Mouse (Mus musculus): ENCODE results near the gene Dnajc8. TPM values are rescaled to one million over a fixed set of nuclear protein-coding genes. Genes with fewer than 3 reads are reported as not detected.

Dnajc8 gene
- 68.5 TPM for polyA plus RNA-seq (2014; fragmentation: Illumina TruSeq; extraction: RNeasy Lipid Tissue Mini Kit (QIAGEN cat#74804); ENCODE audit: low read depth, low replicate concordance)

DNA sequence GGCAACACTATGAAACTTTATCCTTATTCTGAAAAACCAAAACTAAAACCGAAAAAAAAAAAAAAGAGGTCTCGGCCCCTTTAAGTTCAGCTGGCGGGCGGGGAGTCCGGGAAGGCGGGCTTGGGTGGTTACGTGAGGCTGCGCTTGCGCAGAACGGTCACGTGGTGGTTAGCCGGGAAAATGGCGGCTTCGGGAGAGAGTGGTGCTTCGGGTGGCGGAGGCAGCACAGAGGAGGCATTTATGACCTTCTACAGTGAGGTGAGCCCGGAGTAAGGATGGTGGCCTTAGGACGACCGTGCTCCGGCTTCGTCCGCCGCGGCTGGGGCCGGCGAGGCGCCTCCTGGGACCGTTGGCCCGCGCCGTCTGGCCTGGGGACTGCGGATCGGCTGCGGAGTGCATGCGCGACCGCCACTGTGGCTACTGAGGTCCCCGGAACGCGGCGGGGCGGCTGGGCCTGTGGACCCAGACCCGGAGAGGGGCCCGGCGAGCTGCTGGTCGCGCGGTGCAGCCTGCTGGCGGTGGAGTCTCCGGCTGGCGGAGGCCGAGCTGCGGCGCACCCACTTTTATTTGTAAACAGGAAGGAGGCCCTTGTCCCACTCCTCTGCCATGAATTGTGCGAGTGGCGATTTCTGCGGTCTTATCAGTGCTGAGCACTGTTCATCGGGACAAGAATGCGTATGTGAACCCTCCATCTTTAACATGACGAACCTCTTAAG, at the start of gene Dnajc8:
Dnajc8 (plus strand) TSS at position 145 of the 716 bp plus-strand sequence.

DNA sequence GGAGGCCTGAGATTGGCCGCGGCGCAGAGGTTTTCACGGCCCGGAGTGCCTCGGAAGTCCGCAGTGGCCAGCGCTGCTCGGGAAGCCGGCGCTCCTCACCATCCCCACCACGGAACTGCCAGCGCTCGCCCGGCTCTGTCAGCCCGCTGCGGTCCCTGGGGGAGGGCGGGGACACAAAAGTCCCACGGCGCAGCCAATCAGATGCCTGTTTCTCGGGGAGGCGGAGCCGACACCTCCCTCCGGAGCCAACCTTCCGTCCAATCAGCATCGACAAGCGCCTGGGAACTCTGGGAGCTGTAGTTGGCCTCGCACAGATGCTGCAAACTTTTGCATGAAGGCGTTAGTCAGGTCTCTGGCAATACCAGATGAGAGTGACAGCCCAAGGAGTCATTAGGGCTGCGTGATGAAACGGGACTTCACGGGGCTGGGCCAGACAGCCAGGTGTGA, 25.0 kb upstream of the Dnajc8 start, which contains the start of gene Sesn2:
Sesn2 (minus strand) TSS at position 150 of the 447 bp plus-strand sequence.

DNA sequence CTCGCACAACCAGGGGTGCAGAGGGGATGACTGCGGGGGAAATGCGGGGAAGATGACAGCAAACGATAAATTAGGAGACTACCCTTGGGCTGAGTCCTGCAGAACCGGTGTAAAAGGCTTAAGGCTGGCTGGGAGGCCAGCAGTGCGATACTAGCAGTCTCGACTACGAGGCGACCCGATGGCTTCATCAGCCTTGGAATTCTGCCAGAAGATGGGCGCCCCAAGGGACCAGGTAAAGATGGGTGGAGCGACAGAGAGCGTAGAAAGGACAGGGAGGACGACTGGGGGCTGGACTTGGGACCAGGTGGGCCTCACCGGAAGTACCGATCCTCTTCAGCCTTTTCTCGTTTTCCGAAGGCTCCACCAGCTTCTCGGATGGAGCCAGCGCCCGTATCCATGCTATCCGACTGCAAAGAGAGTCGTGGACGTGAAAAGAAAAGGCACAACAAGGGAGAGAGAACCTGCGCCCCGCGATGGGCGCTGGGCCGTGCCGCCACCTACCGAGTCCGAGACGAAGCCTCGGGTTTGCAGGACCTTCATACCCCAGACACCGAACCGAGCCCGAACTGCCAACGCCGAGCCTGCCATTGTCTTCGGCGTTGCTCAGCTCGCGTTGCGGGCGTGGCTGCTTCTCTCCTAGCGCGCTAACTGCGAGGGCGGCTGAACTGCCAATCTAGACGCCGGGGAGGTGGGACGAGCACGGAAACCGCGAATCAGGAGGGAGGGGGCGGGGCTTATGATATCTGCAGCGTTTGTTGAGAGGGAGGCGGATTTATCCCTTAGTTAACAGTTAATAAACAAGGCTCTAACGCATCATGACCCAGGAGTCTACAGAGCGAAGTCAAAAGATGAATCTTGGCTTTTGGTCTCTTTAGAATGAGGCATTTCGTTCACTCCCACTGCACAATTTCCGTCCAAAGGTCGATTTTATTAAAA, 2.1 kb upstream of the Dnajc8 start, which contains the start of gene Atpif1:
Atpif1 (minus strand) TSS at position 679 of the 936 bp plus-strand sequence.

DNA sequence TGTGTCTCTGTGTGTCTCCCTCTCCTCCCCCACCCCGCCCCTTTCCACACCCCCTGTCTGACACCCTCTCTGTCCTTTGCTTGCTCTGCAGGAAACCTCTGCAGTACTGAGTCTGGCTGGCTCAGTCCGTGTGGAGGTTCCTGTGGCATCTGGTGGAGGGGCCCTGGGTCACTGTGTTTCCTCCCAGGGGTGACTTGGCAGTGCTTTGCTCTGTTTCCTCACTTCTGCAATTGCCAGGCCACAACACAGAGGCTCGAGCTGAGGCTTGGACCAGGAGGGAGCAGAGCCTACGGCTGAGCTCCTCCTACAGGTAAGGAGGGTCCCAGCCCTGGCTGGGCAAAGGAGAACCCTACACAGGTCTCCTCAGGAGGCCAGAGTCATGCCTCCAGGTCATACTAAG, 28.6 kb downstream of the Dnajc8 start, which contains the start of gene Ptafr:
Ptafr (plus strand) TSS at position 103 of the 400 bp plus-strand sequence.

Other genes with a start within 250 kb of the Dnajc8 start
- gene Rab42, start 232.2 kb upstream of the Dnajc8 start, polyA plus RNA-seq (2014; fragmentation: Illumina TruSeq; extraction: RNeasy Lipid Tissue Mini Kit (QIAGEN cat#74804); ENCODE audit: low read depth, low replicate concordance): not detected
- 9.3 TPM for gene Trnau1ap, start 206.0 kb upstream of the Dnajc8 start, polyA plus RNA-seq (2014; fragmentation: Illumina TruSeq; extraction: RNeasy Lipid Tissue Mini Kit (QIAGEN cat#74804); ENCODE audit: low read depth, low replicate concordance)
- 1.3 TPM for gene Rcc1, start 181.9 kb upstream of the Dnajc8 start, polyA plus RNA-seq (2014; fragmentation: Illumina TruSeq; extraction: RNeasy Lipid Tissue Mini Kit (QIAGEN cat#74804); ENCODE audit: low read depth, low replicate concordance)
- 13.0 TPM for gene Phactr4, start 113.1 kb upstream of the Dnajc8 start, polyA plus RNA-seq (2014; fragmentation: Illumina TruSeq; extraction: RNeasy Lipid Tissue Mini Kit (QIAGEN cat#74804); ENCODE audit: low read depth, low replicate concordance)
- 0.85 TPM for gene Med18, start 71.6 kb upstream of the Dnajc8 start, polyA plus RNA-seq (2014; fragmentation: Illumina TruSeq; extraction: RNeasy Lipid Tissue Mini Kit (QIAGEN cat#74804); ENCODE audit: low read depth, low replicate concordance)
- 0.58 TPM for gene Sesn2, start 25.0 kb upstream of the Dnajc8 start, polyA plus RNA-seq (2014; fragmentation: Illumina TruSeq; extraction: RNeasy Lipid Tissue Mini Kit (QIAGEN cat#74804); ENCODE audit: low read depth, low replicate concordance)
- 61.3 TPM for gene Atpif1, start 1.9 kb upstream of the Dnajc8 start, polyA plus RNA-seq (2014; fragmentation: Illumina TruSeq; extraction: RNeasy Lipid Tissue Mini Kit (QIAGEN cat#74804); ENCODE audit: low read depth, low replicate concordance)
- gene Ptafr, start 28.5 kb downstream of the Dnajc8 start, polyA plus RNA-seq (2014; fragmentation: Illumina TruSeq; extraction: RNeasy Lipid Tissue Mini Kit (QIAGEN cat#74804); ENCODE audit: low read depth, low replicate concordance): 0.19 TPM
- 9.5 TPM for gene Eya3, start 103.4 kb downstream of the Dnajc8 start, polyA plus RNA-seq (2014; fragmentation: Illumina TruSeq; extraction: RNeasy Lipid Tissue Mini Kit (QIAGEN cat#74804); ENCODE audit: low read depth, low replicate concordance)
- 2.4 TPM for gene Xkr8, start 197.0 kb downstream of the Dnajc8 start, polyA plus RNA-seq (2014; fragmentation: Illumina TruSeq; extraction: RNeasy Lipid Tissue Mini Kit (QIAGEN cat#74804); ENCODE audit: low read depth, low replicate concordance)
- gene Smpdl3b, start 221.7 kb downstream of the Dnajc8 start, polyA plus RNA-seq (2014; fragmentation: Illumina TruSeq; extraction: RNeasy Lipid Tissue Mini Kit (QIAGEN cat#74804); ENCODE audit: low read depth, low replicate concordance): not detected
- gene Rpa2, start 232.8 kb downstream of the Dnajc8 start, polyA plus RNA-seq (2014; fragmentation: Illumina TruSeq; extraction: RNeasy Lipid Tissue Mini Kit (QIAGEN cat#74804); ENCODE audit: low read depth, low replicate concordance): 2.4 TPM

Measured in liver, adult 10 weeks (tissue).